Mouse (Mus musculus) activated CD4-positive, CD25-positive, alpha-beta regulatory T cell, adult 9 weeks (primary cell): ENCODE measurements around the gene Mov10l1. TPM values are rescaled to one million over a fixed set of nuclear protein-coding genes. Genes with fewer than 3 reads are reported as not detected.

ENCODE experiments used
- polyA plus RNA-seq: library from polyadenylated mRNA; unstranded; fragments of 100-300 nt; shearing (Covaris generic); gene quantifications from one replicate; pipeline ENCODE4 v1.2.1, GENCODE M21; 2017

Mov10l1 gene
- polyA plus RNA-seq, result not detected

GRCm38 (mm10) chr15:88982534-88983079 lies at the start of gene Mov10l1:
TSS of gene Mov10l1 (plus strand) at chr15:88982909.

GRCm38 (mm10) chr15:88954368-88955072 lies 28.2 kb upstream of the Mov10l1 start, which contains the start of gene Ttll8:
TSS of gene Ttll8 (minus strand) at chr15:88954418.

GRCm38 (mm10) chr15:88978281-88979137 lies 4.2 kb upstream of the Mov10l1 start, which contains the start of gene Mlc1:
TSS of gene Mlc1 (minus strand) at chr15:88979007.

GRCm38 (mm10) chr15:89059161-89059931 lies 76.6 kb downstream of the Mov10l1 start, which contains the start of gene Panx2:
TSS of gene Panx2 (plus strand) at chr15:89059734.

GRCm38 (mm10) chr15:89074613-89075477 lies 92.1 kb downstream of the Mov10l1 start, which contains the start of gene Trabd:
TSS of gene Trabd (plus strand) at chr15:89075124.

GRCm38 (mm10) chr15:89088607-89089247 lies 106.0 kb downstream of the Mov10l1 start, which contains the start of gene Selenoo:
TSS of gene Selenoo (plus strand) at chr15:89089084.

Other genes starting within 250 kb of the Mov10l1 start
- 12.1 TPM for gene Brd1, start 248.7 kb upstream of the Mov10l1 start, polyA plus RNA-seq
- 3.5 TPM for gene Zbed4, start 231.2 kb upstream of the Mov10l1 start, polyA plus RNA-seq
- 16.0 TPM for gene Alg12, start 163.6 kb upstream of the Mov10l1 start, polyA plus RNA-seq
- 24.0 TPM for gene Creld2, start 163.3 kb upstream of the Mov10l1 start, polyA plus RNA-seq
- 3.9 TPM for gene Pim3, start 120.7 kb upstream of the Mov10l1 start, polyA plus RNA-seq
- not detected for gene Ttll8, start 28.5 kb upstream of the Mov10l1 start, polyA plus RNA-seq
- not detected for gene Mlc1, start 3.9 kb upstream of the Mov10l1 start, polyA plus RNA-seq
- gene Panx2, start 76.8 kb downstream of the Mov10l1 start, polyA plus RNA-seq, result 0.37 TPM
- 61.9 TPM for gene Trabd, start 92.2 kb downstream of the Mov10l1 start, polyA plus RNA-seq
- gene Selenoo, start 106.2 kb downstream of the Mov10l1 start, polyA plus RNA-seq, result 4.5 TPM
- 31.5 TPM for gene Tubgcp6, start 140.2 kb downstream of the Mov10l1 start, polyA plus RNA-seq
- gene Hdac10, start 145.8 kb downstream of the Mov10l1 start, polyA plus RNA-seq, result 73.7 TPM
- gene Mapk12, start 157.8 kb downstream of the Mov10l1 start, polyA plus RNA-seq, result 6.7 TPM
- 55.5 TPM for gene Mapk11, start 166.7 kb downstream of the Mov10l1 start, polyA plus RNA-seq
- gene Plxnb2, start 197.9 kb downstream of the Mov10l1 start, polyA plus RNA-seq, result 4.5 TPM
- gene Dennd6b, start 213.6 kb downstream of the Mov10l1 start, polyA plus RNA-seq, result 38.5 TPM
- gene Ppp6r2, start 228.6 kb downstream of the Mov10l1 start, polyA plus RNA-seq, result 5.7 TPM